ENCODE assay signal across 7 mouse cellular contexts in genomic region chr9:100546594-100546910, GRCm38 (mm10). TPM values are rescaled to one million over a fixed set of nuclear protein-coding genes. Genes with fewer than 3 reads are reported as not detected.
DNase-seq lines count a peak whose midpoint lies in the region; ATAC-seq and TF ChIP-seq lines count a peak whose summit lies in the region.

No protein-coding gene starts in this region.

- H3K27ac ChIP-seq in embryonic facial prominence, embryonic 12.5 days, result peak overlapping the region; percentile 87
- peak overlapping the region; percentile 95 for H3K27ac ChIP-seq in hindbrain, embryonic 14.5 days

- H3K4me1 ChIP-seq in lung, adult 2 months (ENCODE audit: control insufficient read depth, insufficient read depth, low read length), result peaks cover 2% of the 10 kb centered on the region; the same call in 1 of the 2 replicates
- H3K4me1 ChIP-seq in embryonic facial prominence, embryonic 12.5 days, result peaks cover 10% of the 10 kb centered on the region
- peaks cover 26% of the 10 kb centered on the region for H3K4me1 ChIP-seq in hindbrain, embryonic 14.5 days (replicated peaks; ENCODE audit: control insufficient read depth, insufficient read depth, low read length)

- no peak for DNase-seq in lung, adult 2 months
- DNase-seq in lung, postnatal 14 days, result no peak
- DNase-seq in hindbrain, embryonic 14.5 days (ENCODE audit: low spot score), result no peak
- no peak for DNase-seq in urinary bladder, postnatal 36 days (ENCODE audit: low spot score in 2 of 2)
- DNase-seq in layer of hippocampus, postnatal 10 days (ENCODE audit: low spot score in 2 of 2), result no peak

- ATAC-seq in embryonic facial prominence, embryonic 12.5 days (ENCODE audit: insufficient number of reproducible peaks, insufficient read depth, low FRiP score, low TSS enrichment), result peak; percentile 36; the same call in 1 of the 2 replicates
- peak; percentile 29; the same call in 1 of the 2 replicates for ATAC-seq in hindbrain, embryonic 14.5 days (ENCODE audit: low FRiP score)
- peak; percentile 45 for ATAC-seq in megakaryocyte-erythroid progenitor cell, adult 5-6 weeks (replicated peaks; ENCODE audit: low FRiP score, low TSS enrichment, poor library complexity, severe bottlenecking)

- TF ChIP-seq CTCF in lung, adult 2 months (IDR thresholded peaks at IDR 0.05; ENCODE audit: insufficient read depth, low read length), result no peak

- TF ChIP-seq POLR2A in lung, adult 2 months (IDR thresholded peaks at IDR 0.05; ENCODE audit: borderline replicate concordance, extremely low read depth, low read depth, low read length), result no peak

- no peaks in the 10 kb centered on the region for H3K27me3 ChIP-seq in embryonic facial prominence, embryonic 12.5 days
- H3K27me3 ChIP-seq in hindbrain, embryonic 14.5 days (ENCODE audit: control insufficient read depth, insufficient read depth, low read length), result no peaks in the 10 kb centered on the region

- H3K9ac ChIP-seq in embryonic facial prominence, embryonic 12.5 days, result peak overlapping the region; percentile 92
- peak overlapping the region; percentile 93 for H3K9ac ChIP-seq in hindbrain, embryonic 14.5 days

- peak overlapping the region; percentile 60 for H3K4me2 ChIP-seq in embryonic facial prominence, embryonic 12.5 days (replicated peaks)
- H3K4me2 ChIP-seq in hindbrain, embryonic 14.5 days (replicated peaks), result peak overlapping the region; percentile 74

- H3K4me3 ChIP-seq in lung, adult 2 months (replicated peaks; ENCODE audit: extremely low read depth, low read depth, low read length), result peak overlapping the region; percentile 81
- peak overlapping the region; percentile 85 for H3K4me3 ChIP-seq in embryonic facial prominence, embryonic 12.5 days
- H3K4me3 ChIP-seq in hindbrain, embryonic 14.5 days (replicated peaks; ENCODE audit: low read length), result peak overlapping the region; percentile 98

- 0 out of 2 replicates have a peak, but pooled peaks cover 3% of the 10 kb centered on the region for H3K36me3 ChIP-seq in embryonic facial prominence, embryonic 12.5 days
- 0 out of 2 replicates have a peak, but pooled peaks cover 2% of the 10 kb centered on the region for H3K36me3 ChIP-seq in hindbrain, embryonic 14.5 days (replicated peaks; ENCODE audit: control insufficient read depth, insufficient read depth)

- WGBS in lung, adult 2 months, result 7% methylated on average over 9 of the region's 9 CpGs
- 13% methylated on average over 9 of the region's 9 CpGs for WGBS in embryonic facial prominence, embryonic 12.5 days
- 12% methylated on average over 9 of the region's 9 CpGs for WGBS in hindbrain, embryonic 14.5 days

- no peaks in the 10 kb centered on the region for H3K9me3 ChIP-seq in embryonic facial prominence, embryonic 12.5 days
- H3K9me3 ChIP-seq in hindbrain, embryonic 14.5 days (ENCODE audit: control insufficient read depth, low read length), result peaks cover 9% of the 10 kb centered on the region

RNA-seq across cellular contexts. Expression of gene Nck1, which starts 0.6 kb away (rescaled TPM):
- polyA plus RNA-seq in lung, adult 2 months (2012; rRNA removed), result 4.3 and 8.7 TPM in 2 replicates
- 75.2 and 79.6 TPM in 2 replicates for polyA plus RNA-seq in embryonic facial prominence, embryonic 12.5 days (2016; fragmentation: Nextera tagmentation; extraction: Ambion mirVana)
- polyA plus RNA-seq in hindbrain, embryonic 14.5 days (2014; fragmentation: Nextera tagmentation; extraction: Ambion mirVana), result 59.6 and 66.2 TPM in 2 replicates
- 17.5 and 19.5 TPM in 2 replicates for total RNA-seq in megakaryocyte-erythroid progenitor cell, adult 5-6 weeks (2014; fragmentation: Nextera tagmentation)
- total RNA-seq in megakaryocyte-erythroid progenitor cell, adult 5-6 weeks (2017), result 37.0 and 54.1 TPM in 2 replicates
- total RNA-seq in layer of hippocampus, postnatal 10 days (2021), result 10 to 100 TPM; 25.0 to 30.4 TPM

RNA-seq across cellular contexts. Expression of gene Slc35g2, which starts 24.3 kb away (rescaled TPM):
- polyA plus RNA-seq in lung, adult 2 months (2012; rRNA removed), result 5.4 and 9.0 TPM in 2 replicates
- polyA plus RNA-seq in embryonic facial prominence, embryonic 12.5 days (2016; fragmentation: Nextera tagmentation; extraction: Ambion mirVana), result 4.4 and 5.2 TPM in 2 replicates
- polyA plus RNA-seq in hindbrain, embryonic 14.5 days (2014; fragmentation: Nextera tagmentation; extraction: Ambion mirVana), result 24.2 and 26.2 TPM in 2 replicates
- total RNA-seq in megakaryocyte-erythroid progenitor cell, adult 5-6 weeks (2014; fragmentation: Nextera tagmentation), result not detected in 2 replicates
- not detected in 2 replicates for total RNA-seq in megakaryocyte-erythroid progenitor cell, adult 5-6 weeks (2017)
- 10 to 100 TPM; 11.4 to 12.0 TPM for total RNA-seq in layer of hippocampus, postnatal 10 days (2021)

RNA-seq across cellular contexts. Expression of gene Stag1, which starts 51.0 kb away (rescaled TPM):
- 3.0 and 4.2 TPM in 2 replicates for polyA plus RNA-seq in lung, adult 2 months (2012; rRNA removed)
- 60.6 and 70.5 TPM in 2 replicates for polyA plus RNA-seq in embryonic facial prominence, embryonic 12.5 days (2016; fragmentation: Nextera tagmentation; extraction: Ambion mirVana)
- polyA plus RNA-seq in hindbrain, embryonic 14.5 days (2014; fragmentation: Nextera tagmentation; extraction: Ambion mirVana), result 30.9 and 39.5 TPM in 2 replicates
- 67.5 and 68.5 TPM in 2 replicates for total RNA-seq in megakaryocyte-erythroid progenitor cell, adult 5-6 weeks (2014; fragmentation: Nextera tagmentation)
- total RNA-seq in megakaryocyte-erythroid progenitor cell, adult 5-6 weeks (2017), result 88.8 and 97.6 TPM in 2 replicates
- total RNA-seq in layer of hippocampus, postnatal 10 days (2021), result 10 to 100 TPM; 39.1 to 53.4 TPM

RNA-seq across cellular contexts. Expression of gene Il20rb, which starts 60.0 kb away (rescaled TPM):
- polyA plus RNA-seq in lung, adult 2 months (2012; rRNA removed), result 2.7 and 5.9 TPM in 2 replicates
- 1.2 and 1.3 TPM in 2 replicates for polyA plus RNA-seq in embryonic facial prominence, embryonic 12.5 days (2016; fragmentation: Nextera tagmentation; extraction: Ambion mirVana)
- polyA plus RNA-seq in hindbrain, embryonic 14.5 days (2014; fragmentation: Nextera tagmentation; extraction: Ambion mirVana), result 0.29 and 0.57 TPM in 2 replicates
- total RNA-seq in megakaryocyte-erythroid progenitor cell, adult 5-6 weeks (2014; fragmentation: Nextera tagmentation), result 1.9 and 2.1 TPM in 2 replicates
- total RNA-seq in megakaryocyte-erythroid progenitor cell, adult 5-6 weeks (2017), result 0.65 and 2.0 TPM in 2 replicates
- 1 to 10 TPM; 1.1 to 1.6 TPM for total RNA-seq in layer of hippocampus, postnatal 10 days (2021)
